Mouse (Mus musculus) embryonic facial prominence, embryonic 14.5 days (tissue): ENCODE data around the gene Dapp1. TPM values are rescaled to one million over a fixed set of nuclear protein-coding genes. Genes with fewer than 3 reads are reported as not detected.
A peak's percentile ranks its signal among the peaks of the same experiment; 100 is the strongest.

ENCODE experiments used
- ATAC-seq: fragments of 200-750 bp; cut with Nextera tagmentation; 2 replicates; pipeline ENCODE4 v1.8.0; 2017; ENCODE audit warnings: low read depth, moderate number of reproducible peaks, moderate TSS enrichment
- DNase-seq: peaks from one replicate; pipeline ENCODE4 v3.0.0-alpha.2; 2015; ENCODE audit warnings: low spot score
- H3K27ac ChIP-seq: fragments of 300-500 bp; sonication (generic); replicated peaks from 2 replicates; pipeline ENCODE4 v1.5.1; 2014; ENCODE audit warnings: low read depth, mild to moderate bottlenecking, low read length, moderate library complexity
- H3K27me3 ChIP-seq: fragments of 300-500 bp; sonication (generic); replicated peaks from 2 replicates; pipeline ENCODE4 v1.6.1; 2014; ENCODE audit warnings: low read length; ENCODE audit not compliant: control insufficient read depth, insufficient read depth
- H3K36me3 ChIP-seq: fragments of 300-500 bp; sonication (generic); 2 replicates; pipeline ENCODE4 v1.6.1; 2014; ENCODE audit warnings: low read length, mixed read lengths; ENCODE audit not compliant: control insufficient read depth, insufficient read depth
- H3K4me1 ChIP-seq: fragments of 300-500 bp; sonication (generic); 2 replicates; pipeline ENCODE4 v1.6.1; 2014; ENCODE audit warnings: antibody characterized with exemption, low read length; ENCODE audit not compliant: control insufficient read depth, insufficient read depth
- H3K4me2 ChIP-seq: fragments of 300-500 bp; sonication (generic); 2 replicates; pipeline ENCODE4 v1.6.1; 2014; ENCODE audit warnings: low read depth, mild to moderate bottlenecking, low read length, moderate library complexity, mixed read lengths
- H3K4me3 ChIP-seq: fragments of 300-500 bp; sonication (generic); 2 replicates; pipeline ENCODE4 v1.5.1; 2014; ENCODE audit warnings: low read depth, mild to moderate bottlenecking, low read length
- H3K9ac ChIP-seq: fragments of 300-500 bp; sonication (generic); 2 replicates; pipeline ENCODE4 v1.6.1; 2014; ENCODE audit warnings: low read depth, mild to moderate bottlenecking, low read length, moderate library complexity, mixed read lengths
- H3K9me3 ChIP-seq: fragments of 300-500 bp; sonication (generic); 2 replicates; pipeline ENCODE4 v1.6.1; 2016; ENCODE audit warnings: low read length; ENCODE audit not compliant: control insufficient read depth
- WGBS: fragments of 180-500 bp; shearing (Covaris S2); extraction: QIAGEN DNeasy Blood & Tissue Kit; methylation state at CpG from one replicate; pipeline ENCODE4 v1.1.7; 2014; 5-methylcytosine and 5-hydroxymethylcytosine counted together
- polyA plus RNA-seq: library from polyadenylated mRNA; unstranded; fragments of >200 nt; fragmentation: Nextera tagmentation; extraction: Ambion mirVana; gene quantifications from 2 replicates; pipeline ENCODE4 v1.2.1, GENCODE M21; 2014

The Dapp1 gene
- polyA plus RNA-seq, 1 experiment from 2014 or later: 9.4 TPM

GRCm38 (mm10) chr3:138012351-138012750, 31.0 kb upstream of the Dapp1 start:
- DNase-seq: peak; percentile 35
- no peak overlapping the region for H3K27ac ChIP-seq
- H3K4me3 ChIP-seq: no peak overlapping the region
- no peak overlapping the region for H3K4me2 ChIP-seq
- H3K9ac ChIP-seq: no peak overlapping the region
- WGBS: 35% methylated on average over 4 of the region's 4 CpGs
- H3K9me3 ChIP-seq: no peaks in the 10 kb centered on the region
- H3K27me3 ChIP-seq: no peaks in the 10 kb centered on the region
- no peaks in the 10 kb centered on the region for H3K36me3 ChIP-seq
- H3K4me1 ChIP-seq: no peaks in the 10 kb centered on the region
- ATAC-seq: peak; percentile 41

DNA sequence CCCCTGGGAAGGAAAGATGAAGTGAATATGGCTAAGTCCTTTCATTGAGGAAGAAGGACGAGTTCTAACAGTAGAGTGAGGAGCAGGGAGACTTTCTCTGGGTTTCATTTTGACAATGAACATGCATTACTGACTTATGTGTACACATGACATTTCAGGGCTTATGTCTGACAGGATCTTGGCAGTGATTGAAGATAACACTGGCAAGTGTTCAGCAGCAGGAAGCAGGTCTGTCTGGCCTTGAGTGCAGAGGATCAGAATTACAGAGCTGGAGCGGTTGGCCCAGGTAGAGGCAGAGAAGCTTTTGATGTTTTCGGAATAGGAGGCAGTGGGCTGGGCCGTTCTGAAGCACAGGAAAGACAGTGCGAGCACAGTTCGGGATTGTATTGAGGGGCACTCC, 26.8 kb upstream of the Dapp1 start:
- ATAC-seq (peak; percentile 66), DNase-seq (peak; percentile 61)
- 75% methylated on average over 6 of the region's 6 CpGs for WGBS
- no peak overlapping the region for H3K4me2 ChIP-seq
- H3K9ac ChIP-seq: no peak overlapping the region
- no peak overlapping the region for H3K4me3 ChIP-seq
- no peaks in the 10 kb centered on the region for H3K36me3 ChIP-seq
- H3K9me3 ChIP-seq: peaks cover 9% of the 10 kb centered on the region; the same call in 1 of the 2 replicates
- H3K4me1 ChIP-seq: no peaks in the 10 kb centered on the region
- no peak overlapping the region for H3K27ac ChIP-seq
- no peaks in the 10 kb centered on the region for H3K27me3 ChIP-seq

- Histone ChIP-seq H3K27me3 (no peaks in the 10 kb centered on the region), H3K4me1 (no peaks in the 10 kb centered on the region), H3K9me3 (peaks cover 9% of the 10 kb centered on the region; the same call in 1 of the 2 replicates), H3K9ac (no peak overlapping the region), H3K27ac (no peak overlapping the region), H3K4me3 (no peak overlapping the region), H3K4me2 (no peak overlapping the region), H3K36me3 (no peaks in the 10 kb centered on the region)
- ATAC-seq (no peak), DNase-seq (no peak)
- 40% methylated on average over 3 of the region's 3 CpGs for WGBS
Measured at GRCm38 (mm10) chr3:138006896-138007295, 25.6 kb upstream of the Dapp1 start.

- H3K9ac ChIP-seq: no peak overlapping the region
- H3K27me3 ChIP-seq: no peaks in the 10 kb centered on the region
- peaks cover 18% of the 10 kb centered on the region for H3K4me1 ChIP-seq
- no peak overlapping the region for H3K4me2 ChIP-seq
- H3K4me3 ChIP-seq: no peak overlapping the region
- no peaks in the 10 kb centered on the region for H3K36me3 ChIP-seq
- H3K9me3 ChIP-seq: peaks cover 9% of the 10 kb centered on the region; the same call in 1 of the 2 replicates
- ATAC-seq: no peak
- 81% methylated on average over 7 of the region's 7 CpGs for WGBS
- H3K27ac ChIP-seq: no peak overlapping the region
- DNase-seq: no peak
Measured at GRCm38 (mm10) chr3:138003264-138003663, 21.9 kb upstream of the Dapp1 start.

- Histone ChIP-seq H3K36me3 (no peaks in the 10 kb centered on the region), H3K9me3 (peaks cover 9% of the 10 kb centered on the region; the same call in 1 of the 2 replicates), H3K27me3 (no peaks in the 10 kb centered on the region), H3K9ac (no peak overlapping the region), H3K27ac (no peak overlapping the region), H3K4me1 (peaks cover 18% of the 10 kb centered on the region), H3K4me3 (no peak overlapping the region), H3K4me2 (no peak overlapping the region)
- DNase-seq (no peak), ATAC-seq (no peak)
- WGBS: 82% methylated on average over 6 of the region's 6 CpGs
Measured at GRCm38 (mm10) chr3:138002545-138002944, 21.2 kb upstream of the Dapp1 start.

GRCm38 (mm10) chr3:138001865-138002264, 20.5 kb upstream of the Dapp1 start:
- Histone ChIP-seq H3K27ac (no peak overlapping the region), H3K36me3 (no peaks in the 10 kb centered on the region), H3K27me3 (no peaks in the 10 kb centered on the region), H3K4me1 (peaks cover 18% of the 10 kb centered on the region), H3K9me3 (peaks cover 9% of the 10 kb centered on the region; the same call in 1 of the 2 replicates), H3K4me3 (no peak overlapping the region), H3K4me2 (no peak overlapping the region), H3K9ac (no peak overlapping the region)
- 72% methylated on average over 4 of the region's 4 CpGs for WGBS
- ATAC-seq (no peak), DNase-seq (no peak)

GRCm38 (mm10) chr3:138000724-138001069, 19.4 kb upstream of the Dapp1 start:
- no peak overlapping the region for H3K9ac ChIP-seq

DNA sequence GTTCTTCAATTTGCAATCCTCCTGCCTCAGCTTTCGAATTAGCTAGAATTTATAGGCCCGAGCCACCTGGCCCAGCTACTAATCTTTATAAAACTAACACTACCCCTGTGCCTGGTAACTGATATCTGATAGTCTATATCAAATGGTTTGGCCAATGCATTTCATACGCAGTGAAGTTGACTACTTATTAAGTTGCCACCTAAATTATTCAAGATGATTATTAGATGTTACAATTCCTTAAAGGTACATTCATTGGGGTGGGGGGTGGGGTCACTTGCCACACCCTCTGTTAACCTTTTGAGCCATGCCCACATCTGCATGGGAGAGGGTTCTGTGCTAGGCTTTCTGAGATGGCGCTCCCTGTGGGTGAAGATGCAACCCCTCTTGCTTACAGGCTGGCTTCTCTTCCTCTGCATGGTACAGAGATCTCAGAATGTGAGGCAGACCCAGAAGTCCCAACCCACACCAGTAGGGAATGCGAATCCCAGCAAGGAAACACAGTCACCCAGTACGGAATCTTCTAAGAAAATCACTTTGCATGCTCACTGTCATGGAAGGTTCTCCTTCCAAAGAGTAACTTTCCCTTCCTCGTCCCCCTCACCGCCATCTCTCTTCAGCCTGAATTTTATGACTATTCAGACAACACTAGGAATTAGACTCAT, 18.8 kb upstream of the Dapp1 start:
- Histone ChIP-seq H3K4me1 (peaks cover 18% of the 10 kb centered on the region), H3K27me3 (no peaks in the 10 kb centered on the region), H3K4me3 (no peak overlapping the region), H3K9ac (no peak overlapping the region), H3K9me3 (peaks cover 5% of the 10 kb centered on the region; the same call in 1 of the 2 replicates), H3K4me2 (no peak overlapping the region), H3K36me3 (no peaks in the 10 kb centered on the region), H3K27ac (no peak overlapping the region)
- WGBS: 87% methylated on average over 8 of the region's 8 CpGs
- no peak for DNase-seq
- ATAC-seq: no peak

More at GRCm38 (mm10) chr3:138000724-138001069, 19.4 kb upstream of the Dapp1 start:
- Histone ChIP-seq H3K27me3 (no peaks in the 10 kb centered on the region), H3K36me3 (no peaks in the 10 kb centered on the region), H3K27ac (no peak overlapping the region), H3K4me2 (no peak overlapping the region), H3K4me3 (no peak overlapping the region), H3K9me3 (peaks cover 9% of the 10 kb centered on the region; the same call in 1 of the 2 replicates), H3K4me1 (peaks cover 18% of the 10 kb centered on the region)
- ATAC-seq (0 out of 2 replicates have a peak, but pooled peaks have one; percentile 33), DNase-seq (peak; percentile 74)
- WGBS: 38% methylated on average over 4 of the region's 4 CpGs

DNA sequence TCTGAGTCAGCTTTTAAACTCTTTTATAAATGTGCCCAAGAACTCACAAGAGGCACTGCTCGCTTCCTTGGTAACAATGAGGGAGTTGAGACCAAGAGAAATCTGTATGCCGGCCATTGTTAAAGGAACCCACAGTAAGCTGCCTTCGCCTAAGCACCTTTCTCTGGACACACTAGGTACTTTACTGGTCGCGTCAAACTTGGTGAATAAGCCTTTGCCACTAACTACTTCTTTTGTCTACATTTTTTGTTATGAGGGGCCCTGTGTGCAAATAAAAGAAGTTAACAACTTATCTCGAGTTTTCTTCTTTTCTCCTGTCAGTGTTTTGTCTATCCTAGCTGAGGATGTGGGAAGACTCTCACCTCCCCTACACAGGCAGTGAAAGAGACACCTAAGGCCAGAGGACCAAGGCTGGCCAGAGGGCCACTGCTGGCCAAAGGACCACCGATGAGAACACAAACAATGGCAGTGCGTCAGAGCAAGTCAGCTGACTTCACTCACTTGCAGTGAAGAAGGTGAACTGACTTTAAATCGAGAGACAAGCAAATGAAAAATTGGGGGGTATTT, 18.0 kb upstream of the Dapp1 start:
- ATAC-seq: no peak
- H3K4me2 ChIP-seq: no peak overlapping the region
- H3K9me3 ChIP-seq: no peaks in the 10 kb centered on the region
- no peak overlapping the region for H3K4me3 ChIP-seq
- 73% methylated on average over 9 of the region's 9 CpGs for WGBS
- no peaks in the 10 kb centered on the region for H3K27me3 ChIP-seq
- no peak overlapping the region for H3K27ac ChIP-seq
- no peak overlapping the region for H3K9ac ChIP-seq
- H3K4me1 ChIP-seq: peaks cover 18% of the 10 kb centered on the region
- DNase-seq: no peak
- H3K36me3 ChIP-seq: no peaks in the 10 kb centered on the region
